Mouse (Mus musculus) liver, embryonic 11.5 days (tissue): ENCODE measurements around the gene Dll3. TPM values are rescaled to one million over a fixed set of nuclear protein-coding genes. Genes with fewer than 3 reads are reported as not detected.

Source experiments
- ATAC-seq: fragments of 200-750 bp; cut with Nextera tagmentation; replicated peaks from 2 replicates; pipeline ENCODE4 v1.8.0; 2017; ENCODE audit warnings: moderate number of reproducible peaks, mild to moderate bottlenecking, moderate TSS enrichment, moderate library complexity; ENCODE audit not compliant: low FRiP score
- DNase-seq: peaks from one replicate; pipeline ENCODE4 v3.0.0-alpha.2; 2017; ENCODE audit warnings: low spot score
- H3K27ac ChIP-seq: fragments of 300-500 bp; sonication (generic); 2 replicates; pipeline ENCODE4 v1.5.1; 2014; ENCODE audit warnings: mild to moderate bottlenecking, low read depth, low read length, control low read depth
- H3K27me3 ChIP-seq: fragments of 300-500 bp; sonication (generic); replicated peaks from 2 replicates; pipeline ENCODE4 v1.6.1; 2014; ENCODE audit warnings: low read length, mixed read lengths; ENCODE audit not compliant: control insufficient read depth, insufficient read depth
- H3K36me3 ChIP-seq: fragments of 300-500 bp; sonication (generic); 2 replicates; pipeline ENCODE4 v1.6.1; 2014; ENCODE audit warnings: mild to moderate bottlenecking, low read length, moderate library complexity, mixed read lengths; ENCODE audit not compliant: control insufficient read depth, insufficient read depth
- H3K4me1 ChIP-seq: fragments of 300-500 bp; sonication (generic); replicated peaks from 2 replicates; pipeline ENCODE4 v1.6.1; 2014; ENCODE audit warnings: low read length, mixed read lengths; ENCODE audit not compliant: control insufficient read depth, insufficient read depth
- H3K4me2 ChIP-seq: fragments of 300-500 bp; sonication (generic); 2 replicates; pipeline ENCODE4 v1.6.1; 2014; ENCODE audit warnings: mild to moderate bottlenecking, control low read depth, moderate library complexity
- H3K4me3 ChIP-seq: fragments of 300-500 bp; sonication (generic); 2 replicates; pipeline ENCODE4 v1.5.1; 2014; ENCODE audit warnings: low read depth, low read length, control low read depth
- H3K9ac ChIP-seq: fragments of 300-500 bp; sonication (generic); 2 replicates; pipeline ENCODE4 v1.6.1; 2014; ENCODE audit warnings: low read depth, low read length, control low read depth
- H3K9me3 ChIP-seq: fragments of 300-500 bp; sonication (generic); 2 replicates; pipeline ENCODE4 v1.6.1; 2016; ENCODE audit warnings: low read length, inconsistent platforms, mixed read lengths; ENCODE audit not compliant: control insufficient read depth
- WGBS: fragments of 180-500 bp; shearing (Covaris S2); extraction: QIAGEN DNeasy Blood & Tissue Kit; methylation state at CpG from one replicate; pipeline ENCODE4 v1.1.7; 2014; 5-methylcytosine and 5-hydroxymethylcytosine counted together
- polyA plus RNA-seq: library from polyadenylated mRNA; unstranded; fragments of >200 nt; fragmentation: Nextera tagmentation; extraction: Ambion mirVana; gene quantifications from 2 replicates; pipeline ENCODE4 v1.2.1, GENCODE M21; 2014

The Dll3 gene
- polyA plus RNA-seq = 0.31 and 0.62 TPM in 2 replicates

GRCm38 (mm10) chr7:28301616-28302433 lies at the start of gene Dll3:
Dll3 (minus strand) TSS chr7:28302238.
- peak within 1 kb of the TSS; percentile 34 for H3K4me3 ChIP-seq
- H3K27me3 ChIP-seq = peaks cover 54% of the 10 kb centered on the region
- H3K36me3 ChIP-seq = peaks cover 21% of the 10 kb centered on the region
- 0 out of 2 replicates have a peak within 1 kb of the TSS, but pooled peaks have one; percentile 31 for H3K9ac ChIP-seq
- H3K9me3 ChIP-seq = no peaks in the 10 kb centered on the region
- H3K4me2 ChIP-seq = peak within 1 kb of the TSS; percentile 66
- 3% methylated on average over 30 of the region's 30 CpGs for WGBS
- ATAC-seq (peak; percentile 50), DNase-seq (peak; percentile 74)
- H3K27ac ChIP-seq = no peak within 1 kb of the TSS
- H3K4me1 ChIP-seq = peaks cover 14% of the 10 kb centered on the region

DNA sequence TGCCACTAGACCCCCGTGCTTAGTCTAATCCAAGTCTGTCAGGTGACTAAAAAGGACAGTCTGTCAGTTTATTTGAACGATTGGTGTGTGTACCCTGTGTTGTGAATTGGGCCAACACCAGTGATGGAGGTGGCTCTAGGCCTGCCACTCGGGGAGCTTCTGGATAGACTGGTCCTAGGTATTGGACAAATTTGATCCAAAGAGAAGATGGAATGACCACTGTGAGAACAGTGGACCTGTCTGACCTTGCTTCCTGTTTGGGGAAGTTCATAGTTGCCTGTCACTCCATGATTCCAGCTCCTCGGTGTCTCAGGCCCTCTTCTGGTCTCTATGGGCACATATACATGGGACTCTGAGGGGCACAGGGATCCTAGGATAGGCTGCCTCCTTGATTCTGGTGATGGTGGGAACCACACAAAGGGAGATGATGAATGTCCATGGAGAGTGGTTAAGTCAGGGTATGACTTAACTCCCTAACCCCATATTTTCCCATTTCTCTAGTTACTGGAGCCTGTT lies 49.7 kb upstream of the Dll3 start:
- peaks cover 22% of the 10 kb centered on the region for H3K4me1 ChIP-seq
- no peaks in the 10 kb centered on the region for H3K27me3 ChIP-seq
- WGBS = 26% methylated on average over 4 of the region's 4 CpGs
- H3K27ac ChIP-seq = peak overlapping the region; percentile 89
- peak overlapping the region; percentile 96 for H3K4me3 ChIP-seq
- H3K9me3 ChIP-seq = no peaks in the 10 kb centered on the region
- peak overlapping the region; percentile 95 for H3K4me2 ChIP-seq
- ATAC-seq = no peak
- DNase-seq = no peak
- peak overlapping the region; percentile 100 for H3K9ac ChIP-seq
- peaks cover 32% of the 10 kb centered on the region for H3K36me3 ChIP-seq

DNA sequence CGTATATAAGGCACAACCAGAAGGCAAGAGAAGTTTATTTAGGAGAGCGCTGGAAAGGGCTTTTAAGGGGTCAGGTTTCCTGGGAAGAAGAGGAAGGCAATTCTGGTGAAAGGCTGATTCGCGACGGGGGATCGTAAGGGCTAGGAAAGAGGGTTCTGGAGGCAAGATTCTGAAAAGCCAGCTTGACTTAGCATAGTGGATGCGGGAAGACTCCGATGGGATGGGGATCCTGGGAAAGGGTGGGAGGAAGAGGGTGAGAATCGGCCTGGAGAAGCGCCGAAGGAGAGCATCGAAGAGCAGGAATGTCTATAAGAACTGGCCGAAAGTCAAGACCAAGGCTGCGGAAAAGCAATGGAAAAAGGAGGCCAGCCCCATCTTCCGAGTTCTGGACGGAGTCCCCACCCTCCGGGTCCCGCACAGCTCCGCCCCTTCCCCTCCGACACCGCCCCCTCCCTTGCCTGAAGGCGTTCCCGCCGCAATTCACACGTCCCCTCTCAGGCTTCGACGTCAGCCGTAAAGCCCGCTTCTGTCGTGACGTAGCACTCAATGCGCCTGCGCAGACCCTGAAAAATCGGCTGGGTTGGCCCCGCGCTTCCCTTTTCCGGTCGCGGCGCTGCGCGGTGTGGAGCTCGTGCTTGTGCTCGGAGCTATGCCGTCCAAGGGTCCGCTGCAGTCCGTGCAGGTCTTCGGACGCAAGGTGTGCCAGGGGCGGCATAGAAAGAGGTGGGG lies 48.3 kb upstream of the Dll3 start, which contains the start of gene Rps16:
Rps16 (plus strand) TSS at position 498 of the 729 bp plus-strand sequence.
- H3K4me2 ChIP-seq = peak within 1 kb of the TSS; percentile 95

DNA sequence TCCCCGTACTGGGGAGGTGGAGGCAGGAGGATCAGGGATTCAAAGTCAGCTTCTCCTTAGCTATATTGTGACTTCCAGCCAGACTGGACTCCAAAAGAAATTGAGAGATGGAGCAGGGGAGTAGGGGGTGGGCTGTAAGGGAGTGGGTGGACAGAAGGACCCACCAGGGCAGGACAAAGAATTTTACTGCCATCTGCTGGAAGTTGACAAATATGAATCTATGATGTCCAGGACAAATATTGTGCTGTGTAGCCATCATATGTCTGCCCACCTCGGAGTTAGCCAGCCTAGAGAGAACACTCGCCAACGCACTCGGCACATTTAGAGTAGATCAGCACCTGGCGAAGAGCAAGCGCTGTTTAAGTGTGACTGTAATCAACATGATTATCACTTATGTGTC lies 46.6 kb upstream of the Dll3 start:
- Histone ChIP-seq H3K4me2 (peak overlapping the region; percentile 12; the same call in 1 of the 2 replicates), H3K9me3 (no peaks in the 10 kb centered on the region), H3K4me1 (peaks cover 21% of the 10 kb centered on the region), H3K27ac (no peak overlapping the region), H3K36me3 (peaks cover 22% of the 10 kb centered on the region), H3K4me3 (no peak overlapping the region), H3K27me3 (no peaks in the 10 kb centered on the region), H3K9ac (no peak overlapping the region)
- 80% methylated on average over 7 of the region's 7 CpGs for WGBS
- ATAC-seq (no peak), DNase-seq (no peak)

More for the DNA sequence above, 48.3 kb upstream of the Dll3 start, which contains the start of gene Rps16:
- Histone ChIP-seq H3K27me3 (no peaks in the 10 kb centered on the region), H3K27ac (peak within 1 kb of the TSS; percentile 89), H3K9me3 (no peaks in the 10 kb centered on the region), H3K9ac (peak within 1 kb of the TSS; percentile 100), H3K4me3 (peak within 1 kb of the TSS; percentile 96), H3K4me1 (peaks cover 22% of the 10 kb centered on the region), H3K36me3 (peaks cover 32% of the 10 kb centered on the region)
- ATAC-seq (peak; percentile 92), DNase-seq (peak; percentile 95)
- WGBS = under 1% methylated on average over 50 of the region's 50 CpGs

GRCm38 (mm10) chr7:28347746-28348145 lies 45.7 kb upstream of the Dll3 start:
- Histone ChIP-seq H3K9me3 (no peaks in the 10 kb centered on the region), H3K4me1 (peaks cover 17% of the 10 kb centered on the region), H3K27me3 (no peaks in the 10 kb centered on the region), H3K4me3 (no peak overlapping the region), H3K9ac (no peak overlapping the region), H3K36me3 (peaks cover 13% of the 10 kb centered on the region), H3K4me2 (no peak overlapping the region), H3K27ac (no peak overlapping the region)
- ATAC-seq = no peak
- DNase-seq = no peak
- 74% methylated on average over 3 of the region's 3 CpGs for WGBS

GRCm38 (mm10) chr7:28344637-28345036 lies 42.6 kb upstream of the Dll3 start:
- WGBS = 6% methylated on average over 4 of the region's 4 CpGs

GRCm38 (mm10) chr7:28341381-28341780 lies 39.3 kb upstream of the Dll3 start:
- H3K4me1 ChIP-seq = peaks cover 8% of the 10 kb centered on the region
- no peak overlapping the region for H3K4me2 ChIP-seq
- no peaks in the 10 kb centered on the region for H3K9me3 ChIP-seq
- DNase-seq (no peak), ATAC-seq (no peak)
- no peaks in the 10 kb centered on the region for H3K36me3 ChIP-seq
- no peaks in the 10 kb centered on the region for H3K27me3 ChIP-seq
- H3K27ac ChIP-seq = no peak overlapping the region
- no peak overlapping the region for H3K4me3 ChIP-seq
- WGBS = 42% methylated on average over 7 of the region's 7 CpGs
- no peak overlapping the region for H3K9ac ChIP-seq

More at GRCm38 (mm10) chr7:28344637-28345036, 42.6 kb upstream of the Dll3 start:
- no peaks in the 10 kb centered on the region for H3K36me3 ChIP-seq
- no peak overlapping the region; the same call in 1 of the 2 replicates for H3K27ac ChIP-seq
- H3K9me3 ChIP-seq = no peaks in the 10 kb centered on the region
- H3K27me3 ChIP-seq = no peaks in the 10 kb centered on the region
- DNase-seq = peak; percentile 69
- no peak overlapping the region for H3K4me3 ChIP-seq
- peaks cover 7% of the 10 kb centered on the region for H3K4me1 ChIP-seq
- H3K4me2 ChIP-seq = no peak overlapping the region
- ATAC-seq = peak; percentile 40; the same call in 1 of the 2 replicates
- H3K9ac ChIP-seq = peak overlapping the region; percentile 46

- WGBS = 54% methylated on average over 19 of the region's 19 CpGs
- H3K4me3 ChIP-seq = peak overlapping the region; percentile 99
- H3K9me3 ChIP-seq = no peaks in the 10 kb centered on the region
- peaks cover 4% of the 10 kb centered on the region; the same call in 1 of the 2 replicates for H3K36me3 ChIP-seq
- H3K9ac ChIP-seq = peak overlapping the region; percentile 96
- H3K4me1 ChIP-seq = peaks cover 8% of the 10 kb centered on the region
- no peaks in the 10 kb centered on the region for H3K27me3 ChIP-seq
- H3K4me2 ChIP-seq = peak overlapping the region; percentile 96
- H3K27ac ChIP-seq = peak overlapping the region; percentile 88
- DNase-seq (no peak), ATAC-seq (peak; percentile 13)
Observed at GRCm38 (mm10) chr7:28339213-28339917, 37.3 kb upstream of the Dll3 start.
